Mouse (Mus musculus): ENCODE measurements around the gene Efcab6. TPM values are rescaled to one million over a fixed set of nuclear protein-coding genes. Genes with fewer than 3 reads are reported as not detected.

The Efcab6 gene
- polyA plus RNA-seq, 1 experiment from 2014 or later: 0.65 TPM

DNA sequence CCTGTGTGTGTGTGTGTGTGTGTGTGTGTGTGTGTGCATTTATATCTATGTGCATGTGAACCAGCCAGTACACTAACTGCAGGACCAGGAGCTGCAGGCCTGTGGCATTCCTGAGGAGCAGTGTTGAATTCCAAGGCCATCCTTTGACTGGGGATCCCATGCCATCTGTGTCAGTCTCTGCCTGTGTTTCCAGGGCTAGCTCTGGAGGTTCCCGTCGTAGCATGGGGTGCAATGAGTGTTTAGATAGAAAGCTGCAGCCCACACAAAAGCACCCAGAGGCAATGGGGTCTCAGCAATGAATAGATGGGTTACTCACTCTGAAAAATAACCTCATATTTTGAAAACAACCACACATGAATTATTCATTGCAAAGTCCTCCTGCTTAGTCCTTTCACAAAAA is 126.7 kb downstream of the Efcab6 start:
- 56% methylated on average over 2 of the region's 2 CpGs for WGBS
- H3K9me3 ChIP-seq (ENCODE audit: control insufficient read depth, low read length): no peaks in the 10 kb centered on the region
- H3K9ac ChIP-seq (ENCODE audit: low read depth, low read length): no peak overlapping the region
- ATAC-seq: no peak
- H3K4me1 ChIP-seq (ENCODE audit: control insufficient read depth, insufficient read depth, low read depth, low read length): no peaks in the 10 kb centered on the region
- H3K36me3 ChIP-seq (ENCODE audit: control insufficient read depth, insufficient read depth, low read length): no peaks in the 10 kb centered on the region
- no peak overlapping the region for H3K27ac ChIP-seq (ENCODE audit: low read depth, low read length)
- no peaks in the 10 kb centered on the region for H3K27me3 ChIP-seq (replicated peaks; ENCODE audit: control insufficient read depth, insufficient read depth, low read length)
- H3K4me2 ChIP-seq (ENCODE audit: low read length): no peak overlapping the region
- H3K4me3 ChIP-seq (ENCODE audit: low read length): no peak overlapping the region

GRCm38 (mm10) chr15:83936506-83936905 is 128.7 kb downstream of the Efcab6 start:
- Histone ChIP-seq H3K36me3 (ENCODE audit: control insufficient read depth, insufficient read depth, low read length) (no peaks in the 10 kb centered on the region), H3K27me3 (replicated peaks; ENCODE audit: control insufficient read depth, insufficient read depth, low read length) (no peaks in the 10 kb centered on the region), H3K4me3 (ENCODE audit: low read length) (no peak overlapping the region), H3K9me3 (ENCODE audit: control insufficient read depth, low read length) (no peaks in the 10 kb centered on the region), H3K9ac (ENCODE audit: low read depth, low read length) (no peak overlapping the region), H3K4me1 (ENCODE audit: control insufficient read depth, insufficient read depth, low read depth, low read length) (no peaks in the 10 kb centered on the region), H3K4me2 (ENCODE audit: low read length) (no peak overlapping the region), H3K27ac (ENCODE audit: low read depth, low read length) (no peak overlapping the region)
- 91% methylated on average over 4 of the region's 4 CpGs for WGBS
- no peak for ATAC-seq

DNA sequence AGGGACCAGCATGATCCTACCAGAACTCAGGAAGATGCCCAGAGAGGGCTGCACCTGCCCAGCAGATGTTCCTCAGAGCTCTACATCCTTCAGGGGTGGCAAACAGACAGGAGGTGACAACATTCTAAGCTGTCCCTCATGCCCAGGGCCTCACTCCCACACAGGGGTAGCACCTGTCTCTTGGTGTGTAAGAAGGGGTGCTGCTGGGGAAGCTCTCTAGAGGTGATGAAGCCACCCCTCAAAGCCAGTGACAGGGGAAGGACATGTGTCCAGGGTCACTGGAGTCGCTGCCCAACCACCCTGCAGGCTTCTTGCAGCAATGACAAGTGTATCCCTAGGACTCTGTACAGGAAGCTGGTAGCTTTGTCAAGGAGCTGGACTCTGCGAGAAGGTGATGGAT is 130.4 kb downstream of the Efcab6 start:
- no peak for ATAC-seq
- WGBS: 80% methylated on average over 2 of the region's 2 CpGs
- Histone ChIP-seq H3K4me1 (ENCODE audit: control insufficient read depth, insufficient read depth, low read depth, low read length) (no peaks in the 10 kb centered on the region), H3K27me3 (replicated peaks; ENCODE audit: control insufficient read depth, insufficient read depth, low read length) (no peaks in the 10 kb centered on the region), H3K27ac (ENCODE audit: low read depth, low read length) (no peak overlapping the region), H3K36me3 (ENCODE audit: control insufficient read depth, insufficient read depth, low read length) (no peaks in the 10 kb centered on the region), H3K9ac (ENCODE audit: low read depth, low read length) (no peak overlapping the region), H3K9me3 (ENCODE audit: control insufficient read depth, low read length) (no peaks in the 10 kb centered on the region), H3K4me2 (ENCODE audit: low read length) (no peak overlapping the region), H3K4me3 (ENCODE audit: low read length) (no peak overlapping the region)

- no peaks in the 10 kb centered on the region for H3K27me3 ChIP-seq (replicated peaks; ENCODE audit: control insufficient read depth, insufficient read depth, low read length)
- no peaks in the 10 kb centered on the region for H3K9me3 ChIP-seq (ENCODE audit: control insufficient read depth, low read length)
- no peak overlapping the region for H3K9ac ChIP-seq (ENCODE audit: low read depth, low read length)
- H3K4me1 ChIP-seq (ENCODE audit: control insufficient read depth, insufficient read depth, low read depth, low read length): no peaks in the 10 kb centered on the region
- no peak overlapping the region for H3K4me3 ChIP-seq (ENCODE audit: low read length)
- H3K27ac ChIP-seq (ENCODE audit: low read depth, low read length): no peak overlapping the region
- no peak for ATAC-seq
- 51% methylated on average over 3 of the region's 3 CpGs for WGBS
- no peaks in the 10 kb centered on the region for H3K36me3 ChIP-seq (ENCODE audit: control insufficient read depth, insufficient read depth, low read length)
- H3K4me2 ChIP-seq (ENCODE audit: low read length): no peak overlapping the region
Observed at GRCm38 (mm10) chr15:83925338-83925737, 139.8 kb downstream of the Efcab6 start.

DNA sequence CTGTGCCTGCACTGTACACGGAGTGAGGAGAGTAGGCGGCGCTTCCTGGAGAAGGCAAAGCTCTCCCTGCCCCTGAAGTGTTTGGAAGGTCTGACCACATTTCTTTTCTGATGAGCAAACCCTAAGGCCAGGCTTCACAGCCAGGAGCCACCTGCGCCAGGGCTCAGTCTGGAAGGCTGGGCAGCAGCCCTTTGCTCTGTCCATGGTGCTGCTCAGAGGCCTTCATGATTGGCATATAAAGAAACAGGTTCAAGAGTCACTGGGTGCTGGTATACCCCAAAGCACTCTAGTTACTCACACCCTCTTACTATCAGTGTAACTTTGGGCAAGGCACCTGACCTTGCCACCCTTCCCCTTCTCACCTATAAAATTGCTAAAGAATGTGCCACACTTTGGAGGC is 140.5 kb downstream of the Efcab6 start:
- H3K9me3 ChIP-seq (ENCODE audit: control insufficient read depth, low read length): no peaks in the 10 kb centered on the region
- 31% methylated on average over 4 of the region's 4 CpGs for WGBS
- no peak for ATAC-seq
- no peaks in the 10 kb centered on the region for H3K36me3 ChIP-seq (ENCODE audit: control insufficient read depth, insufficient read depth, low read length)
- H3K9ac ChIP-seq (ENCODE audit: low read depth, low read length): no peak overlapping the region
- H3K4me3 ChIP-seq (ENCODE audit: low read length): no peak overlapping the region
- H3K4me2 ChIP-seq (ENCODE audit: low read length): no peak overlapping the region
- H3K4me1 ChIP-seq (ENCODE audit: control insufficient read depth, insufficient read depth, low read depth, low read length): no peaks in the 10 kb centered on the region
- H3K27ac ChIP-seq (ENCODE audit: low read depth, low read length): no peak overlapping the region
- no peaks in the 10 kb centered on the region for H3K27me3 ChIP-seq (replicated peaks; ENCODE audit: control insufficient read depth, insufficient read depth, low read length)

GRCm38 (mm10) chr15:83915376-83915775 is 149.8 kb downstream of the Efcab6 start:
- 89% methylated on average over 10 of the region's 10 CpGs for WGBS
- H3K4me2 ChIP-seq (ENCODE audit: low read length): no peak overlapping the region
- H3K4me1 ChIP-seq (ENCODE audit: control insufficient read depth, insufficient read depth, low read depth, low read length): no peaks in the 10 kb centered on the region; the same call in 1 of the 2 replicates
- no peak for ATAC-seq
- no peaks in the 10 kb centered on the region for H3K27me3 ChIP-seq (replicated peaks; ENCODE audit: control insufficient read depth, insufficient read depth, low read length)
- no peak overlapping the region for H3K27ac ChIP-seq (ENCODE audit: low read depth, low read length)
- no peak overlapping the region for H3K9ac ChIP-seq (ENCODE audit: low read depth, low read length)
- no peaks in the 10 kb centered on the region for H3K9me3 ChIP-seq (ENCODE audit: control insufficient read depth, low read length)
- H3K36me3 ChIP-seq (ENCODE audit: control insufficient read depth, insufficient read depth, low read length): no peaks in the 10 kb centered on the region
- no peak overlapping the region for H3K4me3 ChIP-seq (ENCODE audit: low read length)

DNA sequence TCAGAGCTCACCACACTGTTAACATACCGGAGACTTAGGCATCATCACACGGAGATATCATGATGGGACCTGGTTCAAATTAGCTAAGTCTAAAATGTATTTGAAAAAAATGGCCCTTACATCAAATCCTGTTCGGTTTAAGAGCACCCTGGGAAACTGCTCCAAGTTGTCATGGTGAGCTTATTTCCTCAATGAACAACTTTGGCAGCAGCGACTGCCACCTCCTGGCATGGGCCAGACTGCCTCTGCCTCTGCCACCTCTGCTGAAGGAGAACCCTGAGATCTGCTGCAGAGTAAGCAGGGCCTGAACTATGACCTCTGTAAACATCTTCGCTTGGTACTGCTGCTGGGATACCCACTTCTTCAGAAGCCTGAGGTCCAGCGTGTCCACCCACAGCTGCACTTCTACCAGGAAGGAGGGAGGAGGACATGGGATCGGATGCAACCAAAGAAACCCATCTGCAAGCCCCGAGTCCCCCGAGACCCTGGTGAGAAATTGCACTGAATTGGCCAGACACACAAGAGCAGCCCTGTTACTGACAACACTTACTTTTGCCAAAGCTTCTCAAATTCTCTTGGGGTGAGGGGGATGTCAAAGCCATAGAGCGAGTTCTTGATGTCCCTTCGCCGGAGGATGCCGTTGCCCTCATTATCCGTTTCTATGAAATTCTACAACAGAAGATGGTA is 152.0 kb downstream of the Efcab6 start:
- Histone ChIP-seq H3K27me3 (replicated peaks; ENCODE audit: control insufficient read depth, insufficient read depth, low read length) (no peaks in the 10 kb centered on the region), H3K4me1 (ENCODE audit: control insufficient read depth, insufficient read depth, low read depth, low read length) (no peaks in the 10 kb centered on the region; the same call in 1 of the 2 replicates), H3K9ac (ENCODE audit: low read depth, low read length) (no peak overlapping the region), H3K36me3 (ENCODE audit: control insufficient read depth, insufficient read depth, low read length) (no peaks in the 10 kb centered on the region), H3K9me3 (ENCODE audit: control insufficient read depth, low read length) (no peaks in the 10 kb centered on the region), H3K27ac (ENCODE audit: low read depth, low read length) (no peak overlapping the region), H3K4me2 (ENCODE audit: low read length) (no peak overlapping the region), H3K4me3 (ENCODE audit: low read length) (no peak overlapping the region)
- 79% methylated on average over 14 of the region's 14 CpGs for WGBS
- ATAC-seq: no peak

DNA sequence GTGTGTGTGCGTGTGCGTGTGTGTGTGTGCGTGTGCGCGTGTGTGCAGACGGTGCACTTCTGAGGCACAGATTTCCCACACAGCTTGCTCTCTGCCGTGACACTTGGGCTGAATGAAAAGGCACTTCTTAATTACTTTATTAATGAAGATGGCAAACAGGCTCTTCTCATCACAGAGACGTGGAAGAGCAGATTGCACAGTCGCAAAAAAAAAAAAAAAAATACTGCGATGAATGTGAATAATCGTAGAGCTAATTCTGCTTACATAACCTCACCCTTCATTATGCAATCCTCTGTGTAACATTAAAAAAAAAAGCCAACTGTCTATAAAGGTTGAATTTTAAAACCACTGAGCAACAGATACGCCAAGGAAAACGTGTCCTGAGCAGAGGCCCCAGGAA is 158.7 kb downstream of the Efcab6 start:
- no peak overlapping the region for H3K4me2 ChIP-seq (ENCODE audit: low read length)
- no peak overlapping the region for H3K9ac ChIP-seq (ENCODE audit: low read depth, low read length)
- ATAC-seq: no peak; the same call in 1 of the 2 replicates
- no peaks in the 10 kb centered on the region for H3K36me3 ChIP-seq (ENCODE audit: control insufficient read depth, insufficient read depth, low read length)
- no peak overlapping the region for H3K27ac ChIP-seq (ENCODE audit: low read depth, low read length)
- no peaks in the 10 kb centered on the region for H3K9me3 ChIP-seq (ENCODE audit: control insufficient read depth, low read length)
- WGBS: 54% methylated on average over 13 of the region's 13 CpGs
- no peaks in the 10 kb centered on the region for H3K27me3 ChIP-seq (replicated peaks; ENCODE audit: control insufficient read depth, insufficient read depth, low read length)
- H3K4me3 ChIP-seq (ENCODE audit: low read length): no peak overlapping the region
- H3K4me1 ChIP-seq (ENCODE audit: control insufficient read depth, insufficient read depth, low read depth, low read length): no peaks in the 10 kb centered on the region

- H3K27me3 ChIP-seq (replicated peaks; ENCODE audit: control insufficient read depth, insufficient read depth, low read length): no peaks in the 10 kb centered on the region; the same call in 1 of the 2 replicates
- H3K27ac ChIP-seq (ENCODE audit: low read depth, low read length): no peak overlapping the region
- 32% methylated on average over 9 of the region's 9 CpGs for WGBS
- peak overlapping the region; percentile 10; the same call in 1 of the 2 replicates for H3K4me2 ChIP-seq (ENCODE audit: low read length)
- H3K9ac ChIP-seq (ENCODE audit: low read depth, low read length): no peak overlapping the region; the same call in 1 of the 2 replicates
- H3K4me1 ChIP-seq (ENCODE audit: control insufficient read depth, insufficient read depth, low read depth, low read length): peaks cover 7% of the 10 kb centered on the region
- no peaks in the 10 kb centered on the region for H3K36me3 ChIP-seq (ENCODE audit: control insufficient read depth, insufficient read depth, low read length)
- peak; percentile 77; the same call in 1 of the 2 replicates for ATAC-seq
- no peaks in the 10 kb centered on the region for H3K9me3 ChIP-seq (ENCODE audit: control insufficient read depth, low read length)
- no peak overlapping the region for H3K4me3 ChIP-seq (ENCODE audit: low read length)
Observed at GRCm38 (mm10) chr15:83897286-83897685, 167.9 kb downstream of the Efcab6 start.

All from hindbrain, embryonic 16.5 days (tissue).